Mouse (Mus musculus) lung, postnatal 0 days (tissue): Measurements from ENCODE around the gene Gm4792.

Source experiments
- CTCF ChIP-seq: IDR thresholded peaks from 2 replicates; pipeline ENCODE4 v1.5.1; 2016; ENCODE audit warnings: antibody characterized with exemption, mild to moderate bottlenecking
- EP300 ChIP-seq: IDR thresholded peaks from 2 replicates; pipeline ENCODE4 v1.6.1; 2016; ENCODE audit warnings: antibody characterized with exemption, mild to moderate bottlenecking, control low read depth

- TF ChIP-seq CTCF = no peak
- TF ChIP-seq EP300 = no peak
Measured at GRCm38 (mm10) chr10:94262646-94263045, 35.9 kb downstream of the Gm4792 start.
